Mouse (Mus musculus): Measurements from ENCODE around the gene Wdr48. TPM values are rescaled to one million over a fixed set of nuclear protein-coding genes. Genes with fewer than 3 reads are reported as not detected.

Gene Wdr48
- total RNA-seq (2021): 10 to 100 TPM; 20.8 to 30.4 TPM
- long read RNA-seq, experiment 1, transcript Wdr48-201 (19 exons, 3,845 nt): major isoform, 7 of 10 reads
- long read RNA-seq, experiment 1, partial matches to known transcripts: 1 of 10 reads
- long read RNA-seq, experiment 1, other reads (novel, unspliced or antisense): 2 of 10 reads
- long read RNA-seq, experiment 2, partial matches to known transcripts: 1 of 5 reads
- long read RNA-seq, experiment 2, other reads (novel, unspliced or antisense): 0 of 5 reads

GRCm38 (mm10) chr9:119894339-119895009 is at the start of gene Wdr48:
Gene Wdr48, plus strand, starts transcription at chr9:119894878.
- peak; percentile 98 for DNase-seq

GRCm38 (mm10) chr9:119847187-119847586 is 47.5 kb upstream of the Wdr48 start:
- no peak for DNase-seq

GRCm38 (mm10) chr9:119848671-119849070 is 46.0 kb upstream of the Wdr48 start:
- DNase-seq: no peak

GRCm38 (mm10) chr9:119849214-119849613 is 45.5 kb upstream of the Wdr48 start:
- no peak for DNase-seq

GRCm38 (mm10) chr9:119852347-119853030 is 42.2 kb upstream of the Wdr48 start:
- no peak for DNase-seq

- DNase-seq: no peak
Measured at GRCm38 (mm10) chr9:119853071-119853846, 41.4 kb upstream of the Wdr48 start.

GRCm38 (mm10) chr9:119854170-119854569 is 40.5 kb upstream of the Wdr48 start:
- no peak for DNase-seq

GRCm38 (mm10) chr9:119887144-119887901 is 7.4 kb upstream of the Wdr48 start:
- DNase-seq: no peak

GRCm38 (mm10) chr9:119888843-119889246 is 5.8 kb upstream of the Wdr48 start:
- no peak for DNase-seq

- no peak for DNase-seq
Measured at GRCm38 (mm10) chr9:119889446-119889845, 5.2 kb upstream of the Wdr48 start.

GRCm38 (mm10) chr9:119890692-119891091 is 4.0 kb upstream of the Wdr48 start:
- DNase-seq: peak in 1 of 2 experiments; percentile 39

- no peak for DNase-seq
Measured at GRCm38 (mm10) chr9:119893881-119894280, 797 bp upstream of the Wdr48 start.

- DNase-seq: peak; percentile 44 to 51
Measured at GRCm38 (mm10) chr9:119895040-119895721, 503 bp downstream of the Wdr48 start.

GRCm38 (mm10) chr9:119899446-119899845 is 4.8 kb downstream of the Wdr48 start:
- no peak for DNase-seq

- DNase-seq: no peak
Measured at GRCm38 (mm10) chr9:119902410-119903151, 7.9 kb downstream of the Wdr48 start.

GRCm38 (mm10) chr9:119908708-119909107 is 14.0 kb downstream of the Wdr48 start:
- DNase-seq: no peak

GRCm38 (mm10) chr9:119909931-119910330 is 15.3 kb downstream of the Wdr48 start:
- DNase-seq: no peak

- DNase-seq: no peak
Measured at GRCm38 (mm10) chr9:119913087-119913838, 18.6 kb downstream of the Wdr48 start.

GRCm38 (mm10) chr9:119919858-119920257 is 25.2 kb downstream of the Wdr48 start:
- no peak for DNase-seq

- DNase-seq: no peak
Measured at GRCm38 (mm10) chr9:119923462-119923861, 28.8 kb downstream of the Wdr48 start.

Measured in heart, adult 18-20 months (tissue).